Comparison of ENCODE assay signal across 22 mouse cellular contexts in genomic region chr2:19622041-19622440, GRCm38 (mm10). TPM values are rescaled to one million over a fixed set of nuclear protein-coding genes. Genes with fewer than 3 reads are reported as not detected.
DNase-seq lines count a peak whose midpoint lies in the region; ATAC-seq and TF ChIP-seq lines count a peak whose summit lies in the region.
"Had no signal": no experiment of that assay in that cellular context is flagged by ENCODE, and none has a peak within 500 bp of the region (broad histone marks: within the 10 kb centered on the region; RNA-seq: fewer than 3 reads in every experiment).

No protein-coding gene starts in this region.

- H3K9ac ChIP-seq in ES-E14 (ENCODE audit: insufficient read depth, low read depth, low read length, poor library complexity, severe bottlenecking): no peak overlapping the region
- H3K9ac ChIP-seq: forebrain, embryonic 13.5 days; kidney, embryonic 15.5 days; limb, embryonic 12.5 days; liver, postnatal 0 days; midbrain, embryonic 12.5 days had no signal

- intact Hi-C loops in heart, postnatal 25 days (cut with DNase I): no loop called here

- H3K36me3 ChIP-seq in ES-E14 (ENCODE audit: control insufficient read depth, insufficient read depth, low read length, poor library complexity, severe bottlenecking): no peaks in the 10 kb centered on the region
- H3K36me3 ChIP-seq: hindbrain, embryonic 10.5 days; kidney, embryonic 15.5 days; limb, embryonic 12.5 days; midbrain, embryonic 12.5 days had no signal

- H3K9me3 ChIP-seq in ES-E14 (ENCODE audit: control insufficient read depth, insufficient read depth, low read depth, low read length): no peaks in the 10 kb centered on the region
- H3K9me3 ChIP-seq: forebrain, embryonic 13.5 days; hindbrain, embryonic 10.5 days; midbrain, embryonic 12.5 days had no signal

- DNase-seq in CD4-positive helper T cell, adult 2 months (ENCODE audit: low read depth, low spot score): peak; percentile 55
- DNase-seq in ES-E14 (ENCODE audit: low read depth, low spot score): peak; percentile 19
- peak; percentile 60 for DNase-seq in thymus, postnatal 14 days
- no peak for DNase-seq in embryo, embryonic 9.5 days (ENCODE audit: extremely low spot score)
- no peak for DNase-seq in heart, postnatal 25 days (ENCODE audit: low spot score)
- DNase-seq in ovary, postnatal 10 days (ENCODE audit: low spot score): no peak
- DNase-seq: cerebellum, adult 2 months; cerebellum, postnatal 36 days; embryo, embryonic 11 days; heart, adult 11 months; kidney, adult 11 months; kidney, postnatal 36 days; liver, postnatal 0 days; lung, postnatal 10 days; right cerebral cortex, postnatal 25 days had no signal

- in situ Hi-C loops in ES-E14 (cut with MboI; ENCODE audit: low sequenced_read_pairs in 2 of 2, unreplicated experiment in 2 of 2): no loop called here

- no peak overlapping the region for H3K4me3 ChIP-seq in ES-E14 (ENCODE audit: insufficient read depth in 1 of 2, low read depth in 1 of 2, low read length in 2 of 2, poor library complexity in 1 of 2, severe bottlenecking in 1 of 2)
- H3K4me3 ChIP-seq: forebrain, embryonic 13.5 days; hindbrain, embryonic 10.5 days; kidney, embryonic 15.5 days; limb, embryonic 12.5 days; midbrain, embryonic 12.5 days had no signal

- H3K27ac ChIP-seq in ES-E14 (ENCODE audit: insufficient read depth, low read depth, low read length, poor library complexity, severe bottlenecking): no peak overlapping the region
- H3K27ac ChIP-seq: forebrain, embryonic 13.5 days; hindbrain, embryonic 10.5 days; hindbrain, postnatal 0 days; kidney, embryonic 15.5 days; limb, embryonic 12.5 days; midbrain, embryonic 12.5 days had no signal

- H3K4me1 ChIP-seq in ES-E14 (ENCODE audit: control insufficient read depth in 2 of 2, insufficient read depth in 2 of 2, low read length in 2 of 2, poor library complexity in 1 of 2): peaks cover 0 to 3% of the 10 kb centered on the region in 2 experiments; a peak in 1 of 4 replicates
- H3K4me1 ChIP-seq: forebrain, embryonic 13.5 days; hindbrain, embryonic 10.5 days; kidney, embryonic 15.5 days; limb, embryonic 12.5 days; midbrain, embryonic 12.5 days had no signal

- ATAC-seq in inflammation-experienced regulatory T-cells, adult 6 months: peak; percentile 94
- ATAC-seq: forebrain, embryonic 13.5 days; hindbrain, postnatal 0 days; liver, postnatal 0 days had no signal

TF ChIP-seq in ES-E14, 5 proteins besides CTCF, POLR2A, EP300 and RAD21:
- no peak for TF ChIP-seq MAFK (IDR thresholded peaks at IDR 0.05; ENCODE audit: insufficient read depth, low read depth, low read length)
- no peak for TF ChIP-seq HCFC1 (IDR thresholded peaks at IDR 0.05; ENCODE audit: borderline replicate concordance, insufficient read depth, low read length)
- no peak for TF ChIP-seq ZC3H11A (IDR thresholded peaks at IDR 0.05; ENCODE audit: borderline replicate concordance, low read depth, low read length)
- no peak for TF ChIP-seq CHD2 (IDR thresholded peaks at IDR 0.05; ENCODE audit: low read depth, low read length)
- no peak for TF ChIP-seq ZNF384 (IDR thresholded peaks at IDR 0.05; ENCODE audit: low read depth, low read length)
TF ChIP-seq in ES-E14: peak in this region for 0.

RNA-seq across cellular contexts. Expression of gene Otud1, which starts 35.5 kb away (rescaled TPM):
- 5.0 and 5.8 TPM in 2 replicates for total RNA-seq in ES-E14 (2012; rRNA removed)
- 1 to 10 TPM in 2 of 3 experiments, under 1 TPM in 1; 0.62 to 2.4 (median 1.7) TPM for polyA plus RNA-seq in inflammation-experienced regulatory T-cells, adult 6 months (2017; shearing (Covaris generic))
- 10 to 100 TPM; 18.9 to 21.0 TPM for total RNA-seq in heart, postnatal 25 days (2021)

Comparison
In these comparisons a context has a peak if more than half of its experiments do, and no peak if none do; other contexts are left out.
1. DNase-seq: peak in CD4-positive helper T cell, adult 2 months (single experiment), ES-E14 (single experiment) and thymus, postnatal 14 days (single experiment); none in embryo, embryonic 9.5 days (single experiment), heart, postnatal 25 days (single experiment) and ovary, postnatal 10 days (single experiment).